Mouse (Mus musculus): ENCODE data around the gene Ppp5c. TPM values are rescaled to one million over a fixed set of nuclear protein-coding genes. Genes with fewer than 3 reads are reported as not detected.

Ppp5c gene
- total and polyA plus RNA-seq, 3 experiments: 94.2 to 249 (median 178) TPM

DNA sequence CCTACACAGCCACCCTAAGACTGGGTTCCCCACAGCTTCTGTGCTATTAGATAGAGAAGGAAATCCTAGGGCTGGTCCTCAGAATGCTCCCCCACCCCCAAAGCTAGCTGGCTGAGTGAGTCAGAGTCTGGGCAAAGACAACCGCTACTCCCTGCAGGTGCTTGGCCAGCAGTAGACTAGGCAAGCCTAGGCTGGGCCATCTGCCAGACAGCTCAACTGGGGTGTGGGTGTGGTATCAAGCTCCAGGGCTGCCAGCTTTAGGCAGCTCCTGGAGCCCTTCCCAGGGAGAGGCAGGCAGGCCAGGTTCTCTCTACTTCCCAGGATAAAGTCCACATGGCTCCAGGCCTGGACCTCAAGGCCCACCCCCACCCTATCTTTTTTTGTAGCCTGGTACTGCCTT, 10.7 kb downstream of the Ppp5c start:
- no peak overlapping the region for H3K27ac ChIP-seq (ENCODE audit: control insufficient read depth, low read depth, low read length)
- TF ChIP-seq RCOR1 (IDR thresholded peaks at IDR 0.05; ENCODE audit: low read depth, low read length): peak; percentile 57; the same call in 1 of the 2 replicates
- 0 out of 4 replicates have a peak, but pooled peaks of 1 of the 2 experiments have one; percentile 18 for TF ChIP-seq POLR2A (IDR thresholded peaks at IDR 0.05; ENCODE audit: control insufficient read depth in 1 of 2, insufficient read depth in 1 of 2, low read depth in 1 of 2, low read length in 2 of 2, poor library complexity in 1 of 2)
- peak; percentile 90 for TF ChIP-seq ETS1 (IDR thresholded peaks at IDR 0.05; ENCODE audit: low read depth, low read length)
- TF ChIP-seq SIN3A (IDR thresholded peaks at IDR 0.05; ENCODE audit: low read length): peak; percentile 54
- no peak for TF ChIP-seq GATA1 (IDR thresholded peaks at IDR 0.05; ENCODE audit: low read depth, low read length)
- peak; percentile 44; the same call in 1 of the 2 replicates for TF ChIP-seq BHLHE40 (IDR thresholded peaks at IDR 0.05; ENCODE audit: borderline replicate concordance, low read depth, low read length)
- TF ChIP-seq EP300 (IDR thresholded peaks at IDR 0.05; ENCODE audit: low read depth in 1 of 2, low read length in 2 of 2): peak; percentile 52 to 74
- TF ChIP-seq ZKSCAN1 (IDR thresholded peaks at IDR 0.05; ENCODE audit: low read depth, low read length): no peak
- TF ChIP-seq TAL1 (IDR thresholded peaks at IDR 0.05; ENCODE audit: low read length): peak; percentile 38
- peak; percentile 40; the same call in 1 of the 2 replicates for TF ChIP-seq MXI1 (IDR thresholded peaks at IDR 0.05; ENCODE audit: low read depth, low read length)
- TF ChIP-seq TCF12 (IDR thresholded peaks at IDR 0.05; ENCODE audit: low read depth, low read length): peak; percentile 83
- TF ChIP-seq TBP (IDR thresholded peaks at IDR 0.05; ENCODE audit: low read depth, low read length): 0 out of 2 replicates have a peak, but pooled peaks have one; percentile 13
- no peak for TF ChIP-seq HCFC1 (IDR thresholded peaks at IDR 0.05; ENCODE audit: low read depth, low read length)
- peaks cover 11 to 16% of the 10 kb centered on the region in 2 experiments for H3K4me1 ChIP-seq (ENCODE audit: control insufficient read depth in 1 of 2, insufficient read depth in 2 of 2, low read length in 2 of 2)
- peaks cover 15 to 26% of the 10 kb centered on the region in 2 experiments for H3K36me3 ChIP-seq (ENCODE audit: control insufficient read depth in 1 of 2, insufficient read depth in 2 of 2, low read length in 2 of 2)
- no peaks in the 10 kb centered on the region for H3K27me3 ChIP-seq (ENCODE audit: control insufficient read depth in 1 of 2, insufficient read depth in 2 of 2, low read length in 2 of 2)
- no peak overlapping the region for H3K9ac ChIP-seq (ENCODE audit: control insufficient read depth, low read depth, low read length, poor library complexity, severe bottlenecking)
- H3K4me3 ChIP-seq (ENCODE audit: control insufficient read depth in 1 of 2, insufficient read depth in 1 of 2, low read depth in 2 of 2, low read length in 2 of 2): no peak overlapping the region
- H3K9me3 ChIP-seq (replicated peaks; ENCODE audit: insufficient read depth, low read length): no peaks in the 10 kb centered on the region
- DNase-seq (ENCODE audit: low read depth, low spot score): peak; percentile 92
- H3K79me2 ChIP-seq (ENCODE audit: control insufficient read depth, insufficient read depth, low read length, poor library complexity): peaks cover 16% of the 10 kb centered on the region

GRCm38 (mm10) chr7:17015381-17015780, 12.3 kb downstream of the Ppp5c start:
- H3K9ac ChIP-seq (ENCODE audit: control insufficient read depth, low read depth, low read length, poor library complexity, severe bottlenecking): no peak overlapping the region
- peaks cover 11 to 16% of the 10 kb centered on the region in 2 experiments for H3K4me1 ChIP-seq (ENCODE audit: control insufficient read depth in 1 of 2, insufficient read depth in 2 of 2, low read length in 2 of 2)
- H3K36me3 ChIP-seq (ENCODE audit: control insufficient read depth in 1 of 2, insufficient read depth in 2 of 2, low read length in 2 of 2): peaks cover 15 to 27% of the 10 kb centered on the region in 2 experiments
- H3K9me3 ChIP-seq (replicated peaks; ENCODE audit: insufficient read depth, low read length): no peaks in the 10 kb centered on the region
- H3K79me2 ChIP-seq (ENCODE audit: control insufficient read depth, insufficient read depth, low read length, poor library complexity): peaks cover 7% of the 10 kb centered on the region
- peak in 1 of 3 experiments; percentile 10; a peak in 1 of 6 replicates for TF ChIP-seq CTCF (IDR thresholded peaks at IDR 0.05 in 2 of 3, conservative IDR thresholded peaks at IDR 0.05 in 1 of 3; ENCODE audit: control insufficient read depth in 1 of 3, insufficient read depth in 1 of 3, low read depth in 2 of 3, low read length in 3 of 3, poor library complexity in 1 of 3, severe bottlenecking in 1 of 3)
- TF ChIP-seq GABPA (IDR thresholded peaks at IDR 0.05; ENCODE audit: low read depth, low read length): no peak
- no peak overlapping the region for H3K4me3 ChIP-seq (ENCODE audit: control insufficient read depth in 1 of 2, insufficient read depth in 1 of 2, low read depth in 2 of 2, low read length in 2 of 2)
- H3K27ac ChIP-seq (ENCODE audit: control insufficient read depth, low read depth, low read length): no peak overlapping the region
- H3K27me3 ChIP-seq (ENCODE audit: control insufficient read depth in 1 of 2, insufficient read depth in 2 of 2, low read length in 2 of 2): no peaks in the 10 kb centered on the region
- DNase-seq (ENCODE audit: low read depth, low spot score): no peak
